Mouse (Mus musculus): ENCODE measurements around the gene Tpm3.
"Not testable (repeated sequence)": the region's sequence is repeated elsewhere in the genome, so short reads cannot be mapped to it uniquely, and the experiment has no call there.

Tpm3 gene

DNA sequence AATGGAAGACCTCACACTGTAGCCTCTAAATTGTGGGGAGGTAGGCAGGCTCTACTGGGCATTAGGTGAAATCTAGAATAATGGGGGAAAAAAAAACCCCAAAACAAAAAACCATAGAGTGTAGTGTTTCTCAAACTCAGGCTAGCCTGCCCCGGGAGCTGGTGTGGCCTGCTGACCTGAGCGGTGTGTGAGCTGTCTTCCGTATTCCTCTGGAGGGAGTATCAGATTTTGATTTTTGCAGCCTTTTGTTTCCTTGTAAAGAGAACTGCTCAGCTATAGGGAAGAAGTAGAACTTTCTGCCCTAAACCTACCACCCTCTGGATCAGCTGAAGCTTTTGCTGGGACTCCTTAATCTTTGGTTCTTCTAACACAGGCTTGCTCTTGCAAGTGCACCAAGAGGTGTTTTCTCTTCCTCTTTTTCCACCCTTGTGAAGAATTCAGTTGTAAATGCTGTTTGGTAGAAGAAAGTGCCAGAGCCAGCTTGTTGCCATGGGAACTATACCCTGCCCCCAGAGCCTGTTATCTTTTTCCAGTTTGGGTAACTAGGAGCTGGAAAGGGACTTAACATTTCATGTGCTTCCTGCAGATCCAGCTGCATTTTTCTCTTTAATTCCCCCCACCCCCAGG is 11.4 kb downstream of the Tpm3 start:
- DNase-seq (ENCODE audit: low spot score in 2 of 2), result peak; percentile 39 to 59

DNA sequence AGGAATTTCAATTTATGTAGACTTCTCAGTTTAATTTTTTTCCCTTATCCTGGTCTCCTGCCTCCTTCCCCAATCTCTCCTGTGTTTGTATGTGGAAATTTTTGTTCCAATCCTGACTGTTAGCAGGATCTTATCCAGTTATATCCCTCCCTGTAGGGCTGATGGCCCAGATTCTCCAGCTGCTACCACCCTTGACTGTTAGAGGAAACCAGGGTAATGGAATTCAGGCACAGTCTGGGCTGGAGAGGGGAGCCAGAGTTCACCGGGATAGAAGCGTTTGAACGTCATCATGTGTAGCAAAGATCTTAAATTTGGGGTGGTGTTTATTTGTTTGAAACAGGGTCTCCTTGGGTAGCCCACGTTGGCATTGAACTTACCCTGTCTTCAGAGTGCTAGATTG is 12.3 kb downstream of the Tpm3 start:
- no peak for DNase-seq (ENCODE audit: low spot score in 2 of 2)

- DNase-seq (ENCODE audit: low spot score in 2 of 2), result no peak
Observed at GRCm38 (mm10) chr3:90085281-90085680, 12.8 kb downstream of the Tpm3 start.

- DNase-seq (ENCODE audit: low spot score in 2 of 2), result no peak
Observed at GRCm38 (mm10) chr3:90086068-90086467, 13.6 kb downstream of the Tpm3 start.

DNA sequence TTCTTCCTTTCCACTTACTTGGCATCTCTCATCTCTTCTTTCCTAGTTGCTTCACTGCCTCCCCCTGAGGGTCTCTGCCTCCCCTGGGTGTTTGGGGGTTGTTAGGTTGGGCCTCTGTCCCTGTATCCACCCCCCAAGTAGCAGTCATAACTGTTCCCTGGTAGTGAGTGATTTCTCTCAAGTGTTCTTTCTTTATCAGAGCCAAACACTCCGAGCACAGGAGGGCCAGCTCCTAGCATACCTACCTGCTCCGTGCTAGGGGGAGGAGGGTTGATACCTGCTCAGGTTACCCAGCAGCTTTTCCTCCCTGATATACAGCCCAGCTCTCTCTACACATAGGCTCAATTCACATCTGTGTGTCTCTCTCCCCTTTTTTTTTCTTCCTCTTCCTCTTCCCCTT is 16.2 kb downstream of the Tpm3 start:
- DNase-seq (ENCODE audit: low spot score in 2 of 2), result no peak

- no peak for DNase-seq (ENCODE audit: low spot score in 2 of 2)
Observed at GRCm38 (mm10) chr3:90090892-90091291, 18.4 kb downstream of the Tpm3 start.

- DNase-seq (ENCODE audit: low spot score in 2 of 2), result no peak
Observed at GRCm38 (mm10) chr3:90094453-90094852, 22.0 kb downstream of the Tpm3 start.

DNA sequence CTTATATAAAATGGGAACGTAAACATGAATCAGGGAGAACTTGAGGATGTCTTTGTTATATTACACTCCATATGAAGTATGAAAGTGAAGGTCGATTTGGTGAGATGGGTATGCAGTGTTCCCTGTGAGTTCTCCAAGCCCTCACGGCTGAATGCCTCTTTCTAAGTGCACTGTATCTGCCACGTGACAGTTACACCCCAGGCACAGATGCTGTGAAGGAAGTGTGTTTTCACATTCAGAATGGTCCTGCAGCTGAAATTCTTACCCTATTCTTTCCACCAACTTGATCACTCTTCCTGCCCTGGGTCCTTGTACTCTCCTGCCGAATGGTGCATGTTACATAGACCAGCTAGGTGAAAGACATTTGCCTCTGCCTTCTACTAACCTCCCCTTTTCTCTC is 25.5 kb downstream of the Tpm3 start:
- DNase-seq (ENCODE audit: low spot score in 2 of 2), result no peak

DNA sequence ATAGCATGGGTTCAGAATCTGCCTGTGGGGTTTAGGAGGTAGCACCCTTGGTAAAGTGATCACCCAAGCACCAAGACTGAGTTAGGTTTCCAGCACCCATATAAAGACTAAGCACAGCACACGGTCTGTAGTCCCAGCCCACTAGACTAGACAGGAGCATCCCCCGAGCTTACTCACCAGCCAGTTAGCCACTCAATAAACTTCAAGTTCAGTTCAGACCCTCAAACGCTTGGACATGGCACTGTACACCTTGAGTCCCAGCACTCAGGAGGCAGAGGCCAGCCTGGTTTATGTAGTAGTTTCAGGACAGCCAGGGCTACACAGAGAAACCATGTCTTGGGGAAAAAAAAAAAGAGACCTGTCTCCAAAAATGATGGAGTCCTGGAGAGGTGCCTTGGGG is 28.6 kb downstream of the Tpm3 start:
- DNase-seq (ENCODE audit: low spot score in 2 of 2), result no peak

- no peak for DNase-seq (ENCODE audit: low spot score in 2 of 2)
Observed at GRCm38 (mm10) chr3:90101673-90102072, 29.2 kb downstream of the Tpm3 start.

- DNase-seq (ENCODE audit: low spot score in 2 of 2), result no peak
Observed at GRCm38 (mm10) chr3:90102239-90102638, 29.8 kb downstream of the Tpm3 start.

- DNase-seq (ENCODE audit: low spot score in 2 of 2), result no peak
Observed at GRCm38 (mm10) chr3:90103176-90103575, 30.7 kb downstream of the Tpm3 start.

GRCm38 (mm10) chr3:90103938-90104337 is 31.5 kb downstream of the Tpm3 start, which contains the start of gene Nup210l:
TSS of gene Nup210l (plus strand) at chr3:90104132.
- no peak for DNase-seq (ENCODE audit: low spot score in 2 of 2)

DNA sequence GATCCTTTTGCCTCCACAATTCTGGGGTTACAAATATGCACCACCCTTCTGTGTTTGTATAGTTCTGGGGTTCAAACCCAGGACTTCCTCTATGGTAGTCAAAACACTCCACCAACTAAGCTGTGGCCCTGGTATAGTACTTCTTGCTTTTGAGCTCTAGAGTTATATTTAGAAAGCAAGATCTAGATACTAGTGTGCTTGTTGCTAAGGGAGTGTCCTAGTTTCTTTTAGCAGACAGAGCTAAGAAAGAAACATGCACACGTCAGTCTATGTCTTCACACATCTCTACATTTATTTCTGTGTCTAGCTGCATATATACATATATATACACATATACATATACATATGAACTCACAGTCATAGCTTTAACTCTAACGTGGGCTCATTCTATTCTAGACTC is 39.3 kb downstream of the Tpm3 start:
- DNase-seq (ENCODE audit: low spot score in 2 of 2), result no peak

DNA sequence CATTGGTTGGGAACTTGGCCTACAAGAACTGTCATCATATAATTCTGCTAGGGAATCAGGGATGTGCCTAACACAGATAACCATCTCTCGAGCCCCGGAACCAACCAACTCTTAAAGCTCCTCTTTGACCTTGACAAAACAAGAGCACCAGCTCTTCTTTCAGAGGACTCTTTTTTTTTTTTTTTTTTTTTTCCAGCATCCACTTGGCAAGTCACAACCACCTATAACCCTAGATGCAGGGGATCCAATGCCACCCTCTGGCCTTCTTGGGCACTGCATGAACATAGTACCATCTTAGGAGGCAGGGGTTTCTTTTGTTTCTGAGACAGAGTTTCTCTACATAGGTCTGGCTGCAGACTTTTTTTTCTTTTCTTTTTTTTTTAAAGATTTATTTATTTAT is 41.9 kb downstream of the Tpm3 start:
- no peak for DNase-seq (ENCODE audit: low spot score in 2 of 2)

- DNase-seq (ENCODE audit: low spot score in 2 of 2), result no peak
Observed at GRCm38 (mm10) chr3:90115526-90115925, 43.1 kb downstream of the Tpm3 start.

GRCm38 (mm10) chr3:90118132-90118790 is 45.8 kb downstream of the Tpm3 start:
- DNase-seq (ENCODE audit: low spot score in 2 of 2), result no peak

- DNase-seq (ENCODE audit: low spot score in 2 of 2), result not testable (repeated sequence)
Observed at GRCm38 (mm10) chr3:90122036-90122435, 49.6 kb downstream of the Tpm3 start.

GRCm38 (mm10) chr3:90125710-90126109 is 53.3 kb downstream of the Tpm3 start:
- DNase-seq (ENCODE audit: low spot score in 2 of 2), result no peak

- no peak for DNase-seq (ENCODE audit: low spot score in 2 of 2)
Observed at GRCm38 (mm10) chr3:90127881-90128280, 55.4 kb downstream of the Tpm3 start.

- no peak for DNase-seq (ENCODE audit: low spot score in 2 of 2)
Observed at GRCm38 (mm10) chr3:90132745-90133144, 60.3 kb downstream of the Tpm3 start.

- DNase-seq (ENCODE audit: low spot score in 2 of 2), result no peak
Observed at GRCm38 (mm10) chr3:90133331-90133730, 60.9 kb downstream of the Tpm3 start.

DNA sequence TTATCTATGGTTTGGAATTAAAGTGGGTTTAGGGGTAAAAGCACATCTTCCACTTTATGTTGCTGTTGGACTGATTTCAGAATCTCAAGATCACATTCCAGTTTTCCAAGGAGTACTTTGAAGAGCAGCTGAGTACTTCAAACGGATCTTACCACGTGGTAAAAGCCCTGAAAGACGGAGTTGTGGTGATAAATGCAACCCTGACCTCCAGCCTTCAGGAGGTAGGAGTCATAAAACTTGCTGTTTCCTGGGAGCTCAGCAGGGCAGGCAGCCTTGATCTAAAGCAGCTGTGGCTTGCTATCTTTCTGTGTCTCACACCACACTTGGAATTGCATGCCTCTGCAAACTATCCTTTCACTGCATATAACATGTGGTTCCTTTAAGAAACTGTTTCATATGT is 62.0 kb downstream of the Tpm3 start:
- DNase-seq (ENCODE audit: low spot score in 2 of 2), result no peak

DNA sequence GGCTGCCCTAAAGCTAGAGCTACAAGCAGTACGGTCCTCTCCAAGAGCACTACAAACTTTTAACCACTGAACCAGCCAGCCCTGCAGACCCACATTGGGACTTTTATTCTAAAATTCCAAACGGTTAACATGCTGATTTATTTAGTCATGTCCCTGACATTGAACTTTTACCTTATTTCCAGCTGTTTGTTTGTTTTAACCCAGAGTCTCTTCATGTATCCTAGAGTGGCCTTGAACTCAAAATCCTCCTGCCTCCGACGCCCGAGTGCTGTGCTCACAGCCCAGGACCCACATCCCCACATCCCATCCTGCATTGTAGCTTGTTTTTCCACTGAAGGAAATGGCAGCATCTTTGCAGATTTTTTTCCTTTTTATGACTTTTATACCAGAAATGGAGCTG is 62.5 kb downstream of the Tpm3 start:
- DNase-seq (ENCODE audit: low spot score in 2 of 2), result no peak
